Mouse (Mus musculus): ENCODE results near the gene Gdpd5. TPM values are rescaled to one million over a fixed set of nuclear protein-coding genes. Genes with fewer than 3 reads are reported as not detected.

Gdpd5 gene
- polyA plus RNA-seq, 1 experiment: 18.5 TPM

GRCm38 (mm10) chr7:99349782-99350720 lies 31.2 kb upstream of the Gdpd5 start:
- Histone ChIP-seq H3K27me3 (ENCODE audit: control insufficient read depth, insufficient read depth, low read length) (no peaks in the 10 kb centered on the region; the same call in 1 of the 2 replicates), H3K27ac (ENCODE audit: control insufficient read depth, insufficient read depth, low read length) (no peak overlapping the region), H3K4me3 (ENCODE audit: control insufficient read depth, insufficient read depth, low read length) (no peak overlapping the region), H3K36me3 (ENCODE audit: control insufficient read depth, insufficient read depth, low read length) (no peaks in the 10 kb centered on the region), H3K4me1 (replicated peaks; ENCODE audit: control insufficient read depth, insufficient read depth, low read length) (no peaks in the 10 kb centered on the region)
- TF ChIP-seq CTCF (IDR thresholded peaks at IDR 0.05; ENCODE audit: borderline replicate concordance, control insufficient read depth, extremely low read depth, insufficient read depth, low read length, poor library complexity): no peak
- no peak for TF ChIP-seq POLR2A (IDR thresholded peaks at IDR 0.05; ENCODE audit: control insufficient read depth, extremely low read depth, insufficient read depth, low read length, poor library complexity)
- 89% methylated on average over 9 of the region's 9 CpGs for WGBS
- no peak for DNase-seq

GRCm38 (mm10) chr7:99351104-99351801 lies 30.0 kb upstream of the Gdpd5 start:
- no peak for DNase-seq
- Histone ChIP-seq H3K27me3 (ENCODE audit: control insufficient read depth, insufficient read depth, low read length) (no peaks in the 10 kb centered on the region; the same call in 1 of the 2 replicates), H3K4me1 (replicated peaks; ENCODE audit: control insufficient read depth, insufficient read depth, low read length) (no peaks in the 10 kb centered on the region), H3K36me3 (ENCODE audit: control insufficient read depth, insufficient read depth, low read length) (no peaks in the 10 kb centered on the region), H3K4me3 (ENCODE audit: control insufficient read depth, insufficient read depth, low read length) (no peak overlapping the region), H3K27ac (ENCODE audit: control insufficient read depth, insufficient read depth, low read length) (no peak overlapping the region)
- WGBS: 87% methylated on average over 12 of the region's 12 CpGs
- TF ChIP-seq CTCF (IDR thresholded peaks at IDR 0.05; ENCODE audit: borderline replicate concordance, control insufficient read depth, extremely low read depth, insufficient read depth, low read length, poor library complexity): no peak
- TF ChIP-seq POLR2A (IDR thresholded peaks at IDR 0.05; ENCODE audit: control insufficient read depth, extremely low read depth, insufficient read depth, low read length, poor library complexity): no peak

GRCm38 (mm10) chr7:99351802-99352517 lies 29.3 kb upstream of the Gdpd5 start:
- H3K4me1 ChIP-seq (replicated peaks; ENCODE audit: control insufficient read depth, insufficient read depth, low read length): no peaks in the 10 kb centered on the region
- H3K36me3 ChIP-seq (ENCODE audit: control insufficient read depth, insufficient read depth, low read length): no peaks in the 10 kb centered on the region
- H3K27ac ChIP-seq (ENCODE audit: control insufficient read depth, insufficient read depth, low read length): no peak overlapping the region; the same call in 1 of the 2 replicates
- no peak for TF ChIP-seq POLR2A (IDR thresholded peaks at IDR 0.05; ENCODE audit: control insufficient read depth, extremely low read depth, insufficient read depth, low read length, poor library complexity)
- TF ChIP-seq CTCF (IDR thresholded peaks at IDR 0.05; ENCODE audit: borderline replicate concordance, control insufficient read depth, extremely low read depth, insufficient read depth, low read length, poor library complexity): no peak
- no peaks in the 10 kb centered on the region; the same call in 1 of the 2 replicates for H3K27me3 ChIP-seq (ENCODE audit: control insufficient read depth, insufficient read depth, low read length)
- peak overlapping the region; percentile 22 for H3K4me3 ChIP-seq (ENCODE audit: control insufficient read depth, insufficient read depth, low read length)
- WGBS: 62% methylated on average over 18 of the region's 18 CpGs
- DNase-seq: no peak

GRCm38 (mm10) chr7:99352526-99353400 lies 28.5 kb upstream of the Gdpd5 start, which contains the start of gene Serpinh1:
Gene Serpinh1 (minus strand): TSS chr7:99353239.
- DNase-seq: no peak
- Histone ChIP-seq H3K4me1 (replicated peaks; ENCODE audit: control insufficient read depth, insufficient read depth, low read length) (no peaks in the 10 kb centered on the region), H3K27me3 (ENCODE audit: control insufficient read depth, insufficient read depth, low read length) (no peaks in the 10 kb centered on the region; the same call in 1 of the 2 replicates), H3K4me3 (ENCODE audit: control insufficient read depth, insufficient read depth, low read length) (peak within 1 kb of the TSS; percentile 26), H3K36me3 (ENCODE audit: control insufficient read depth, insufficient read depth, low read length) (no peaks in the 10 kb centered on the region), H3K27ac (ENCODE audit: control insufficient read depth, insufficient read depth, low read length) (no peak within 1 kb of the TSS; the same call in 1 of the 2 replicates)
- no peak for TF ChIP-seq POLR2A (IDR thresholded peaks at IDR 0.05; ENCODE audit: control insufficient read depth, extremely low read depth, insufficient read depth, low read length, poor library complexity)
- no peak for TF ChIP-seq CTCF (IDR thresholded peaks at IDR 0.05; ENCODE audit: borderline replicate concordance, control insufficient read depth, extremely low read depth, insufficient read depth, low read length, poor library complexity)
- WGBS: 12% methylated on average over 35 of the region's 35 CpGs

GRCm38 (mm10) chr7:99355731-99356131 lies 25.5 kb upstream of the Gdpd5 start:
- Histone ChIP-seq H3K36me3 (ENCODE audit: control insufficient read depth, insufficient read depth, low read length) (no peaks in the 10 kb centered on the region), H3K4me1 (replicated peaks; ENCODE audit: control insufficient read depth, insufficient read depth, low read length) (peaks cover under 1% of the 10 kb centered on the region; the same call in 1 of the 2 replicates), H3K27ac (ENCODE audit: control insufficient read depth, insufficient read depth, low read length) (no peak overlapping the region), H3K27me3 (ENCODE audit: control insufficient read depth, insufficient read depth, low read length) (no peaks in the 10 kb centered on the region; the same call in 1 of the 2 replicates), H3K4me3 (ENCODE audit: control insufficient read depth, insufficient read depth, low read length) (no peak overlapping the region)
- TF ChIP-seq CTCF (IDR thresholded peaks at IDR 0.05; ENCODE audit: borderline replicate concordance, control insufficient read depth, extremely low read depth, insufficient read depth, low read length, poor library complexity) (no peak), POLR2A (IDR thresholded peaks at IDR 0.05; ENCODE audit: control insufficient read depth, extremely low read depth, insufficient read depth, low read length, poor library complexity) (no peak)
- no peak for DNase-seq
- WGBS: 76% methylated on average over 7 of the region's 7 CpGs
